Mouse (Mus musculus): ENCODE results near the gene Myh10.
"Not testable (repeated sequence)": the region's sequence is repeated elsewhere in the genome, so short reads cannot be mapped to it uniquely, and the experiment has no call there.

Myh10 gene

GRCm38 (mm10) chr11:68787222-68787621 is 95.9 kb downstream of the Myh10 start:
- 0 out of 2 replicates have a peak, but pooled peaks have one; percentile 20 for ATAC-seq (ENCODE audit: low TSS enrichment)

GRCm38 (mm10) chr11:68790720-68791119 is 99.4 kb downstream of the Myh10 start:
- no peak for ATAC-seq (ENCODE audit: low TSS enrichment)

- no peak for ATAC-seq (ENCODE audit: low TSS enrichment)
Measured at GRCm38 (mm10) chr11:68791794-68792193, 100.4 kb downstream of the Myh10 start.

GRCm38 (mm10) chr11:68798258-68798657 is 106.9 kb downstream of the Myh10 start:
- no peak for ATAC-seq (ENCODE audit: low TSS enrichment)

GRCm38 (mm10) chr11:68805148-68805547 is 113.8 kb downstream of the Myh10 start:
- ATAC-seq (ENCODE audit: low TSS enrichment): no peak

- peak; percentile 6; the same call in 1 of the 2 replicates for ATAC-seq (ENCODE audit: low TSS enrichment)
Measured at GRCm38 (mm10) chr11:68807787-68808186, 116.4 kb downstream of the Myh10 start.

GRCm38 (mm10) chr11:68811881-68812577 is 120.7 kb downstream of the Myh10 start:
- ATAC-seq (ENCODE audit: low TSS enrichment): no peak

GRCm38 (mm10) chr11:68818416-68818815 is 127.1 kb downstream of the Myh10 start:
- ATAC-seq (ENCODE audit: low TSS enrichment): no peak

- ATAC-seq (ENCODE audit: low TSS enrichment): no peak
Measured at GRCm38 (mm10) chr11:68819226-68819805, 128.0 kb downstream of the Myh10 start.

- ATAC-seq (ENCODE audit: low TSS enrichment): no peak
Measured at GRCm38 (mm10) chr11:68822326-68822725, 131.0 kb downstream of the Myh10 start.

- no peak for ATAC-seq (ENCODE audit: low TSS enrichment)
Measured at GRCm38 (mm10) chr11:68826735-68827134, 135.4 kb downstream of the Myh10 start.

- ATAC-seq (ENCODE audit: low TSS enrichment): not testable (repeated sequence)
Measured at GRCm38 (mm10) chr11:68831580-68831979, 140.2 kb downstream of the Myh10 start.

GRCm38 (mm10) chr11:68832793-68833192 is 141.4 kb downstream of the Myh10 start:
- no peak for ATAC-seq (ENCODE audit: low TSS enrichment)

- ATAC-seq (ENCODE audit: low TSS enrichment): no peak
Measured at GRCm38 (mm10) chr11:68833593-68833992, 142.2 kb downstream of the Myh10 start.

GRCm38 (mm10) chr11:68835034-68835433 is 143.7 kb downstream of the Myh10 start:
- ATAC-seq (ENCODE audit: low TSS enrichment): no peak

- no peak for ATAC-seq (ENCODE audit: low TSS enrichment)
Measured at GRCm38 (mm10) chr11:68839606-68840005, 148.2 kb downstream of the Myh10 start.

GRCm38 (mm10) chr11:68850862-68851261 is 159.5 kb downstream of the Myh10 start:
- no peak for ATAC-seq (ENCODE audit: low TSS enrichment)

- no peak for ATAC-seq (ENCODE audit: low TSS enrichment)
Measured at GRCm38 (mm10) chr11:68851644-68852485, 160.5 kb downstream of the Myh10 start.

- ATAC-seq (ENCODE audit: low TSS enrichment): peak; percentile 67
Measured at GRCm38 (mm10) chr11:68852486-68852901, 161.1 kb downstream of the Myh10 start.

- ATAC-seq (ENCODE audit: low TSS enrichment): peak; percentile 96
Measured at GRCm38 (mm10) chr11:68852932-68853409, 161.6 kb downstream of the Myh10 start.

GRCm38 (mm10) chr11:68853611-68854401 is 162.4 kb downstream of the Myh10 start:
- ATAC-seq (ENCODE audit: low TSS enrichment): no peak

- ATAC-seq (ENCODE audit: low TSS enrichment): no peak
Measured at GRCm38 (mm10) chr11:68854621-68855020, 163.3 kb downstream of the Myh10 start.
